Mouse (Mus musculus): ENCODE data around the gene Vmn2r91. TPM values are rescaled to one million over a fixed set of nuclear protein-coding genes. Genes with fewer than 3 reads are reported as not detected.
"Not testable (repeated sequence)": the region's sequence is repeated elsewhere in the genome, so short reads cannot be mapped to it uniquely, and the experiment has no call there.

Vmn2r91 gene
- not detected in 2 replicates for polyA plus RNA-seq (2016; fragmentation: Nextera tagmentation; extraction: Ambion mirVana)

DNA sequence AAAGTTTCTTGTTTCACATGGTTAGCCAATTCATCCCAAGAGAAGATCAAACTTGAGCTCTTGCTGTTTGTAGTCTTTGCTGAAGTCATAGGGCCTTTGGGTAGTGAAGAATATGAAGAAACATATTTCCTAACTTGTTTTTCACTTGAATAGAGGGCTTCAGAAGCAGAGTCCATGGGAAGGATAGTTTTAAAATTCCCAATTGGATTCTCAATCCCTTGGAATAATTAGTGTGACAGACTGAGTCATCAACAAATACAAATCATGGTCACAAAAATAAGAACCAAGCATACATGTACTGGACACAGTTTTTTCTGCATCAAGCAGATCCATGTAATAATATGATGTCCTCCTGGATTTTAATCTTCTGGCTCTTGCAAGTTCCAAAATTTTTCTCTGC, at the start of gene Vmn2r91:
Gene Vmn2r91, plus strand, starts transcription at position 301 of the 400 bp plus-strand sequence.
- not testable (repeated sequence) for H3K36me3 ChIP-seq (replicated peaks); DNase-seq (ENCODE audit: extremely low spot score, low spot score); H3K4me1 ChIP-seq; H3K4me3 ChIP-seq; H3K27me3 ChIP-seq (ENCODE audit: poor library complexity, severe bottlenecking); H3K9me3 ChIP-seq; H3K27ac ChIP-seq

GRCm38 (mm10) chr17:18049124-18049523, 35.7 kb upstream of the Vmn2r91 start, which contains the start of gene Vmn2r124:
TSS of gene Vmn2r124 (plus strand) at chr17:18049424.
- Histone ChIP-seq H3K36me3 (replicated peaks) (no peaks in the 10 kb centered on the region), H3K27me3 (ENCODE audit: poor library complexity, severe bottlenecking) (no peaks in the 10 kb centered on the region), H3K4me3 (no peak within 1 kb of the TSS), H3K9me3 (no peaks in the 10 kb centered on the region), H3K4me1 (no peaks in the 10 kb centered on the region), H3K27ac (no peak within 1 kb of the TSS)
- no peak for DNase-seq (ENCODE audit: extremely low spot score, low spot score)
- 59% methylated on average over 2 of the region's 2 CpGs for WGBS

DNA sequence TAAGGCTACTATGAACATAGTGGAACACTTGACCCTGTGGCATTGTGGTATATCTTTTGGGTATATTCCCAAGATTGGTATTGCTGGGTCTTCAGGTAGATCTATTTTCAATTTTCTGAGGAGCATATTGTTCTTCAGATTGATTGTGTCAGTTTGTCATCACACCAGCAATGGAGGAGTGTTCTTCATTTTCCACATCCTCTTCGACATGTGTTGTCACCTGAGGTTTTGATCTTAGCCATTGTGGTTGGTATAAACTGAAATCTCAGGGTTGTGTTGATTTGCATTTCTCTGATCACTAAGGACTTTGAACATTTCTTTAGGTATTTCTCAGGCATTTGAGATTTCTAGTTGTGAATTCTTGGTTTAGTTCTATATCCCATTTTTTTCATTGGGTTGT, 10.8 kb downstream of the Vmn2r91 start:
- not testable (repeated sequence) for DNase-seq (ENCODE audit: extremely low spot score, low spot score); H3K4me3 ChIP-seq; H3K27me3 ChIP-seq (ENCODE audit: poor library complexity, severe bottlenecking); H3K36me3 ChIP-seq (replicated peaks); H3K4me1 ChIP-seq; H3K27ac ChIP-seq
- WGBS = 71% methylated on average over 1 of the region's 1 CpGs
- peaks cover 12% of the 10 kb centered on the region; the same call in 1 of the 2 replicates for H3K9me3 ChIP-seq

DNA sequence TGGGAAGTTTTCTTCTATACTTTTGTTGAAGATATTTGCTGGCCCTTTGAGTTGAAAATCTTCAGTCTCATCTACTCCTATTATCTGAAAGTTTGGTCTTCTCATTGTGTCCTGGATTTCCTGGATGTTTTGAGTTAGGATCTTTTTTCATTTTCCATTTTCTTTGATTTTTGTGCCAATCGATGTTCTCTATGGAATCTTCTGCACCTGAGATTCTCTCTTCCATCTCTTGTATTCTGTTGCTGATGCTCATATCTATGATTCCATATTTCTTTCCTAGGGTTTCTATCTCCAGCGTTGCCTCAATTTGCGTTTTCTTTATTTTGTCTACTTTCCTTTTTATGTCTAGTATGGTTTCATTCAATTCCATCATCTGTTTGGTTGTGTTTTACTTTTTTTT, 17.4 kb downstream of the Vmn2r91 start:
- H3K27me3 ChIP-seq (ENCODE audit: poor library complexity, severe bottlenecking); H3K27ac ChIP-seq; H3K4me3 ChIP-seq; H3K4me1 ChIP-seq; DNase-seq (ENCODE audit: extremely low spot score, low spot score); H3K36me3 ChIP-seq (replicated peaks): not testable (repeated sequence)
- 91% methylated on average over 3 of the region's 3 CpGs for WGBS
- peaks cover 22% of the 10 kb centered on the region for H3K9me3 ChIP-seq

GRCm38 (mm10) chr17:18151587-18151986, 66.8 kb downstream of the Vmn2r91 start, which contains the start of gene Vmn2r92:
TSS of gene Vmn2r92 (plus strand) at chr17:18151887.
- not testable (repeated sequence) for H3K27me3 ChIP-seq (ENCODE audit: poor library complexity, severe bottlenecking); H3K4me1 ChIP-seq; H3K27ac ChIP-seq; H3K36me3 ChIP-seq (replicated peaks); DNase-seq (ENCODE audit: extremely low spot score, low spot score); H3K4me3 ChIP-seq; H3K9me3 ChIP-seq
- 71% methylated on average over 1 of the region's 1 CpGs for WGBS

DNA sequence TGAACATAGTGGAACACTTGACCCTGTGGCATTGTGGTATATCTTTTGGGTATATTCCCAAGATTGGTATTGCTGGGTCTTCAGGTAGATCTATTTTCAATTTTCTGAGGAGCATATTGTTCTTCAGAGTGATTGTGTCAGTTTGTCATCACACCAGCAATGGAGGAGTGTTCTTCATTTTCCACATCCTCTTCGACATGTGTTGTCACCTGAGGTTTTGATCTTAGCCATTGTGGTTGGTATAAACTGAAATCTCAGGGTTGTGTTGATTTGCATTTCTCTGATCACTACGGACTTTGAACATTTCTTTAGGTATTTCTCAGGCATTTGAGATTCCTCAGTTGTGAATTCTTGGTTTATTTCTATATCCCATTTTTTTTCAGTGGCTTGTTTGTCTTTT, 76.4 kb downstream of the Vmn2r91 start:
- WGBS = 79% methylated on average over 2 of the region's 2 CpGs
- H3K36me3 ChIP-seq (replicated peaks); H3K27ac ChIP-seq; H3K4me3 ChIP-seq; DNase-seq (ENCODE audit: extremely low spot score, low spot score); H3K9me3 ChIP-seq; H3K27me3 ChIP-seq (ENCODE audit: poor library complexity, severe bottlenecking); H3K4me1 ChIP-seq: not testable (repeated sequence)

Other genes with a start within 250 kb of the Vmn2r91 start
- 1.00 and 1.4 TPM in 2 replicates for gene Has1, start 229.8 kb upstream of the Vmn2r91 start, polyA plus RNA-seq (2016; fragmentation: Nextera tagmentation; extraction: Ambion mirVana)
- not detected in 2 replicates for gene Fpr1, start 201.1 kb upstream of the Vmn2r91 start, polyA plus RNA-seq (2016; fragmentation: Nextera tagmentation; extraction: Ambion mirVana)
- not detected in 2 replicates for gene Fpr2, start 197.2 kb upstream of the Vmn2r91 start, polyA plus RNA-seq (2016; fragmentation: Nextera tagmentation; extraction: Ambion mirVana)
- not detected in 2 replicates for gene Fpr3, start 197.2 kb upstream of the Vmn2r91 start, polyA plus RNA-seq (2016; fragmentation: Nextera tagmentation; extraction: Ambion mirVana)
- gene Fpr-rs4, start 63.3 kb upstream of the Vmn2r91 start, polyA plus RNA-seq (2016; fragmentation: Nextera tagmentation; extraction: Ambion mirVana) = not detected in 2 replicates
- gene Vmn2r124, start 35.6 kb upstream of the Vmn2r91 start, polyA plus RNA-seq (2016; fragmentation: Nextera tagmentation; extraction: Ambion mirVana) = not detected in 2 replicates
- gene Vmn2r92, start 66.9 kb downstream of the Vmn2r91 start, polyA plus RNA-seq (2016; fragmentation: Nextera tagmentation; extraction: Ambion mirVana) = not detected in 2 replicates
- gene Vmn2r94, start 192.7 kb downstream of the Vmn2r91 start, polyA plus RNA-seq (2016; fragmentation: Nextera tagmentation; extraction: Ambion mirVana) = not detected in 2 replicates
- gene Vmn2r93, start 213.1 kb downstream of the Vmn2r91 start, polyA plus RNA-seq (2016; fragmentation: Nextera tagmentation; extraction: Ambion mirVana) = not detected in 2 replicates